Comparison of ENCODE assay signal across 8 mouse cellular contexts in genomic region chr15:37120381-37120780, GRCm38 (mm10).
A peak's percentile ranks its signal among the peaks of the same experiment; 100 is the strongest.
DNase-seq lines count a peak whose midpoint lies in the region; ATAC-seq and TF ChIP-seq lines count a peak whose summit lies in the region.

No protein-coding gene starts in this region.

- no peaks in the 10 kb centered on the region for H3K9me3 ChIP-seq in heart, embryonic 11.5 days (replicated peaks; ENCODE audit: control insufficient read depth, low read length)
- no peaks in the 10 kb centered on the region for H3K9me3 ChIP-seq in intestine, postnatal 0 days (ENCODE audit: control insufficient read depth)
- no peaks in the 10 kb centered on the region for H3K9me3 ChIP-seq in stomach, embryonic 15.5 days

- no peak overlapping the region for H3K4me2 ChIP-seq in heart, embryonic 11.5 days
- 0 out of 2 replicates have a peak overlapping the region, but pooled peaks have one; percentile 3 for H3K4me2 ChIP-seq in intestine, postnatal 0 days (replicated peaks; ENCODE audit: low read depth)
- H3K4me2 ChIP-seq in stomach, embryonic 15.5 days: peak overlapping the region; percentile 26; the same call in 1 of the 2 replicates

- DNase-seq in heart, adult 11 months: peak; percentile 94
- peak; percentile 79 to 88 for DNase-seq in cerebellum, adult 18-20 months
- peak; percentile 49 to 94 for DNase-seq in frontal cortex, adult 2 months (ENCODE audit: extremely low spot score in 1 of 2, low spot score in 1 of 2)
- peak; percentile 84 to 91 for DNase-seq in left cerebral cortex, postnatal 25 days (ENCODE audit: low spot score in 2 of 2)
- peak; percentile 71 for DNase-seq in naive thymus-derived CD4-positive, alpha-beta T cell, adult 2 months (ENCODE audit: low read depth)

- 18% methylated on average over 6 of the region's 6 CpGs for WGBS in heart, embryonic 11.5 days (ENCODE audit: insufficient replicate concordance)
- 15% methylated on average over 6 of the region's 6 CpGs for WGBS in intestine, postnatal 0 days
- 19% methylated on average over 6 of the region's 6 CpGs for WGBS in stomach, embryonic 15.5 days

- H3K4me3 ChIP-seq in heart, embryonic 11.5 days (ENCODE audit: low read depth, low read length): no peak overlapping the region
- no peak overlapping the region for H3K4me3 ChIP-seq in intestine, postnatal 0 days (ENCODE audit: low read depth, low read length)
- H3K4me3 ChIP-seq in stomach, embryonic 15.5 days (replicated peaks): no peak overlapping the region

- H3K27me3 ChIP-seq in heart, embryonic 11.5 days (ENCODE audit: control insufficient read depth, insufficient read depth, low read length): no peaks in the 10 kb centered on the region
- H3K27me3 ChIP-seq in intestine, postnatal 0 days (replicated peaks; ENCODE audit: control insufficient read depth, insufficient read depth, low read length): no peaks in the 10 kb centered on the region
- H3K27me3 ChIP-seq in stomach, embryonic 15.5 days (replicated peaks): no peaks in the 10 kb centered on the region

- H3K36me3 ChIP-seq in heart, embryonic 11.5 days (ENCODE audit: control insufficient read depth, insufficient read depth, low read length): no peaks in the 10 kb centered on the region
- no peaks in the 10 kb centered on the region for H3K36me3 ChIP-seq in intestine, postnatal 0 days (ENCODE audit: control insufficient read depth, insufficient read depth)
- no peaks in the 10 kb centered on the region for H3K36me3 ChIP-seq in stomach, embryonic 15.5 days

- intact Hi-C loops in left cerebral cortex, postnatal 25 days (cut with DNase I): loop anchor here (1.0 to 10.0 kb wide), 4 partner anchors 208 to 834 kb away; no protein-coding TSS in a partner anchor

- ATAC-seq in heart, embryonic 11.5 days (replicated peaks; ENCODE audit: insufficient number of reproducible peaks, low FRiP score, low TSS enrichment): no peak
- ATAC-seq in intestine, postnatal 0 days: peak; percentile 76
- ATAC-seq in stomach, embryonic 15.5 days (ENCODE audit: insufficient read depth, low FRiP score, low read depth): peak; percentile 43; the same call in 1 of the 2 replicates

- H3K9ac ChIP-seq in heart, embryonic 11.5 days (ENCODE audit: low read depth, low read length): no peak overlapping the region
- no peak overlapping the region for H3K9ac ChIP-seq in intestine, postnatal 0 days (ENCODE audit: low read depth, low read length)
- H3K9ac ChIP-seq in stomach, embryonic 15.5 days: no peak overlapping the region

- H3K27ac ChIP-seq in heart, embryonic 11.5 days (ENCODE audit: low read depth, low read length): no peak overlapping the region
- H3K27ac ChIP-seq in intestine, postnatal 0 days (ENCODE audit: low read depth, low read length): no peak overlapping the region
- no peak overlapping the region for H3K27ac ChIP-seq in stomach, embryonic 15.5 days

- peak; percentile 99 for TF ChIP-seq CTCF in intestine, postnatal 0 days (IDR thresholded peaks at IDR 0.05; ENCODE audit: low read depth)

- H3K4me1 ChIP-seq in heart, embryonic 11.5 days (ENCODE audit: control insufficient read depth, insufficient read depth, low read length): no peaks in the 10 kb centered on the region
- H3K4me1 ChIP-seq in intestine, postnatal 0 days (replicated peaks; ENCODE audit: control insufficient read depth, insufficient read depth, low read length): no peaks in the 10 kb centered on the region
- 0 out of 2 replicates have a peak, but pooled peaks cover 3% of the 10 kb centered on the region for H3K4me1 ChIP-seq in stomach, embryonic 15.5 days
